Mouse (Mus musculus) ovary, postnatal 36 days (tissue): ENCODE data around the gene Ryk.

Experiments used
- DNase-seq: peaks from one replicate; pipeline ENCODE4 v3.0.0; 2022; ENCODE audit warnings: low spot score, mixed read lengths

Gene Ryk

GRCm38 (mm10) chr9:102834742-102835591, at the start of gene Ryk:
TSS of gene Ryk (plus strand) at chr9:102834917.
- peak; percentile 82 for DNase-seq

GRCm38 (mm10) chr9:102789491-102789890, 45.2 kb upstream of the Ryk start:
- no peak for DNase-seq

- DNase-seq, result no peak
These were observed 42.9 kb upstream of the Ryk start for GRCm38 (mm10) chr9:102791845-102792244.

- no peak for DNase-seq
These were observed 41.9 kb upstream of the Ryk start for GRCm38 (mm10) chr9:102792836-102793235.

GRCm38 (mm10) chr9:102793286-102793809, 41.4 kb upstream of the Ryk start:
- DNase-seq, result no peak

GRCm38 (mm10) chr9:102798406-102798805, 36.3 kb upstream of the Ryk start:
- DNase-seq, result no peak

GRCm38 (mm10) chr9:102806056-102806573, 28.6 kb upstream of the Ryk start:
- DNase-seq, result no peak

GRCm38 (mm10) chr9:102811192-102811591, 23.5 kb upstream of the Ryk start:
- no peak for DNase-seq

GRCm38 (mm10) chr9:102818228-102818627, 16.5 kb upstream of the Ryk start:
- DNase-seq, result no peak

- DNase-seq, result no peak
These were observed 6.1 kb upstream of the Ryk start for GRCm38 (mm10) chr9:102828604-102829003.

- DNase-seq, result no peak
These were observed 3.2 kb upstream of the Ryk start for GRCm38 (mm10) chr9:102831541-102831940.

- no peak for DNase-seq
These were observed 339 bp upstream of the Ryk start for GRCm38 (mm10) chr9:102834414-102834741.

GRCm38 (mm10) chr9:102836279-102836678, 1.6 kb downstream of the Ryk start:
- DNase-seq, result no peak

- DNase-seq, result no peak
These were observed 6.4 kb downstream of the Ryk start for GRCm38 (mm10) chr9:102840792-102841778.

GRCm38 (mm10) chr9:102841832-102842231, 7.1 kb downstream of the Ryk start:
- no peak for DNase-seq

GRCm38 (mm10) chr9:102842498-102842897, 7.8 kb downstream of the Ryk start:
- DNase-seq, result no peak

- DNase-seq, result no peak
These were observed 8.9 kb downstream of the Ryk start for GRCm38 (mm10) chr9:102843577-102843976.

- no peak for DNase-seq
These were observed 11.1 kb downstream of the Ryk start for GRCm38 (mm10) chr9:102845851-102846250.

- DNase-seq, result no peak
These were observed 11.6 kb downstream of the Ryk start for GRCm38 (mm10) chr9:102846348-102846747.

GRCm38 (mm10) chr9:102852076-102853022, 17.6 kb downstream of the Ryk start:
- no peak for DNase-seq

GRCm38 (mm10) chr9:102857856-102858255, 23.1 kb downstream of the Ryk start:
- DNase-seq, result no peak
